Mouse (Mus musculus) gastrocnemius, postnatal 25 days (tissue): ENCODE measurements around the gene Dmrta1. TPM values are rescaled to one million over a fixed set of nuclear protein-coding genes. Genes with fewer than 3 reads are reported as not detected.
"Not testable (repeated sequence)": the region's sequence is repeated elsewhere in the genome, so short reads cannot be mapped to it uniquely, and the experiment has no call there.

Experiments
- DNase-seq: peaks from one replicate; pipeline ENCODE4 v3.0.0; 2022
- long read RNA-seq, 2 experiments: library from polyadenylated mRNA; stranded (forward); transcript quantifications; one replicate each; pipeline ENCODE4 v2.0.0; 2021
- total RNA-seq, 2 experiments: library from RNA; stranded (reverse); gene quantifications; 1 replicate in 1 of 2; 2 replicates in 1 of 2; pipeline ENCODE4 v1.2.3; 2021

Gene Dmrta1
- total RNA-seq: not detected
- long read RNA-seq, experiment 1: 0 reads
- long read RNA-seq, experiment 2: 0 reads

DNA sequence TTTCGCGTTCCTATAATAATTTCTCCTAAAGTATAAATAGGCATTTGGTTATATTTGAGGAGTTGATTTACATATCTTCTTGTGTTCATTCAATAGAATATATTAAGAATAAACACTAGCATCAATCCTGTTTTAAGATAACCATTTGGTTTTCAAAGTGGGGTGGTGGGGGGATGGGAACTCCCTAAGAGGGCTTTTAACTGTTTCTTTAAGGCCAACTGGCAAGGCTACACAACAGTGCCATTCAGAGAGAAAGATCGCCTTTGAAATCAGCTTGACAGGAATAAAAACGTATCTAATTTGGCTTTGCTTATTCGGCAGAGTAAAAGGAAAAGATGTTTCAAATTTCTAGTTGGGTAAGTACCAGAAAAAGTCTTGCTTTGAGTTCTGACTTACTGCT, at the start of gene Dmrta1:
Dmrta1 (plus strand) TSS at position 242 of the 400 bp plus-strand sequence.
- no peak for DNase-seq

GRCm38 (mm10) chr4:89630374-89631079, 48.7 kb upstream of the Dmrta1 start:
- no peak for DNase-seq

GRCm38 (mm10) chr4:89631560-89631959, 47.7 kb upstream of the Dmrta1 start:
- DNase-seq: no peak

GRCm38 (mm10) chr4:89638651-89639050, 40.6 kb upstream of the Dmrta1 start:
- DNase-seq: no peak

- no peak for DNase-seq
Observed at GRCm38 (mm10) chr4:89644235-89645115, 34.8 kb upstream of the Dmrta1 start.

DNA sequence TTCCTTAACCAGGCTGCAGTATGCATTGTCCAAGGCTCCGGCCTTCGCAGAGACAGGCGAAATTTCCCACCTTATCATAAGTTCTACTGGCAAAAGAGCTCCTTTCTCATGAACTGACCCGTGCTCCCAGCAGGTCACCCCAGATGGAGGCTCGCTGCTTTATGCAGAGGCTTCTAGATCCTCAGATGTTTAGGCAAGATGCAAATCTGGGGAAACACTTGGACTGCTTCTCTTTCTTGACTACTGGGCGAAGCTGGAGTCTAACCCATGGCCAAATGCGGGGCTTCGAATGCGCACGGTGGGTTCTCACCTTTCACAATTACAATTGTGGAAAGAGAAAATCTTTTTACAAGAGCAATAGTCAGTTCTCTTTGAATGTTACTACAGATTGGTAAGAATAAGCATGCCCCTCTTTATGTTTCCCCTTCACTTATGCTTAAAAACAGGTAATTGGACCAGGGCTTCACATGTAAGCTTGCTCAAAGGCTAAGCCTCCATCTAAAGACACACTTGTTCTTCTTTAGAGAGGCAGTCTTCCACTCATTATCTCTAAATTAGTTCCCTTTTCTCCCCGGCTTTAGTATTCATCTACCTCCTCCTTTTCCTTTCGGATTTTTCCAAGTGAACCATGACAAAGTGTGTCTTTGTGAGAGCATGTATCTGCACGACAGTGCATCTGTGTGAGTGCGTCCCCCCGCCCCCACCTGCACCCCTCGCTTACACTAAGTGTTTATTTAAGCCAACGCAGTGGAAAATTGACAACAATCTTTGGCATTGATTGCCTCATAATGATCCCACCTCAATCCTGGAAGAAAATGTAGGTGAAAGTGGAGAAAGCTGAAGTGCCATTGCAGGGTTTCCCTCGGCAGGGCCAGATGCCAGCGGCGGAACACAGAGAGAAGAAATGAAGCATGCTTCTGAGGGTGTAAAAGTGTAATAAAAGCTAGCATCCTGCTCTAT, 28.6 kb upstream of the Dmrta1 start:
- DNase-seq: no peak

DNA sequence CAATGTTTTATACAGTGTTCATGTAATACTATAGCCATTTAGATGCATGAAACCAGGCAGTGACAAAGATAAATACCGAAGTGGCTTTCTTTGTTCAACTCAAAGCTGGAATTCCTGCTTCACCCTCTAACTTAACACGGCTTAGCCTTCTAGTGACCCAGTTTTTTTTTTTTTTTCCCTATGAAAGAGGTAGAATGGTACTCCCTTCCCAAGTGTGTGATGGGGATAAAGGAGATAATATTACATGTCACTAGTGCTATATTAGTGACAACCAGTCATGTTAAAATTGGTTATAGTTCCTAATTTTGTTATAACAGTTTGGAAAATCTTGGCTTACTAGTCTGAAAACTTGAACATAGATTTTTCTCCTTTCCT, 27.9 kb upstream of the Dmrta1 start:
- DNase-seq: no peak

- DNase-seq: no peak
Observed at GRCm38 (mm10) chr4:89651779-89652178, 27.5 kb upstream of the Dmrta1 start.

- no peak for DNase-seq
Observed at GRCm38 (mm10) chr4:89663406-89663805, 15.8 kb upstream of the Dmrta1 start.

DNA sequence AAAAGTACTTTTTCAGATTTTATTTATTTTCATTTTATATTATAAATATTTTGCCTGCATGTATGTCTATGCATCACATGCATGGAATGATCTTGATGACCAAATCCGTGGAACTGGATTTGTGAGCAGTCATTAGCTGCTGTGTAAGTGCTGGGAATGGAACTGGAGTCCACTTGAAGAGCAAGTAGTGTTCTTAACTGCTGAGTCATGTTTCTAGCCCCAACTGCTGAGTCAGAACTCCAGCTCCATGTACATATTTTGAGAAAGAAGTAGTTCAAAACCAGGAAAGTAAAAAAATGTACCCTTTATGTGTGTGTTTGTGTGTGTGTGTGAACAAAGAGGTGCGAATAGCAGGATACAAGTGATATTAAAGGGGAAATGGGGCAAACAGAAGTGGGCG, 4.5 kb upstream of the Dmrta1 start:
- no peak for DNase-seq

DNA sequence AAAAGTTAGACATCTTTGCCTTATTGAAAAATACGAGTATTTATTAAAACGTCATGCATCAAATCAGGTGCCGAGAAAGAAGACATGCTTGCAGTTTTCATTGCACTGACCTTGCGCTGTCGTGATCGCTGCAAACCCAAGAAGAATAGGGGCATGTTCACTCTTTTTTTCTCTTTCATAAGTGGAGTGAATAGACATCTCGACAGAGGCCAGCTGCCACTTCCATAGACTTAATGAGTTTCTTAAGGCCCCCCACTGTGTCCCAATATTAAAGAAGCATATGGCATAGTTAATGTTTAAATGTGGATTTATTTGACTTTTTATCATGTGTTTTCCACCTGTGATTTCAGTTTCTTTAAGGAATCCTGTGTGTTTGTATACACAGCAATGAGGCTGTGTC, 1.3 kb upstream of the Dmrta1 start:
- DNase-seq: no peak

GRCm38 (mm10) chr4:89678713-89679112, 523 bp upstream of the Dmrta1 start:
- no peak for DNase-seq

GRCm38 (mm10) chr4:89687961-89688803, 8.9 kb downstream of the Dmrta1 start:
- DNase-seq: peak; percentile 15

GRCm38 (mm10) chr4:89688804-89689497, 9.7 kb downstream of the Dmrta1 start:
- DNase-seq: no peak

- DNase-seq: no peak
Observed at GRCm38 (mm10) chr4:89691936-89692335, 12.7 kb downstream of the Dmrta1 start.

DNA sequence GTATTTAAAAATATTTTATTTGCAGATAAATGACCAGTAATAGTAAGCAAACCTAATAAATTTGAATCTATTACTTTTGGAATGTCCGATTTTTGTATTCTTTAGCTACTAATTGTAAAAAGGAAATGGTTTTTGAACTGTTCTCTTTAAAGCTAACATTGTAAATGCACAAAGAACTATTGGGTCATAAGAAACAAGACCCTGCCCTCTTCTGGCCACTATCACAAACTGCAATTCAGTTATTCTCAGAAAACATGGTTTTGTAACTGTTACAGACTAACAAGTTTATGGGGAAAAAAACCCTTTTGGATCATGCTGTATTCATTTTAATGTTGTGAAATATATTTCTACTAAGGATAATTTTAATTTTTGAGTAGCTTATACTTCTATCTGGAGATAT, 13.5 kb downstream of the Dmrta1 start:
- DNase-seq: no peak

GRCm38 (mm10) chr4:89695589-89695988, 16.4 kb downstream of the Dmrta1 start:
- no peak for DNase-seq

DNA sequence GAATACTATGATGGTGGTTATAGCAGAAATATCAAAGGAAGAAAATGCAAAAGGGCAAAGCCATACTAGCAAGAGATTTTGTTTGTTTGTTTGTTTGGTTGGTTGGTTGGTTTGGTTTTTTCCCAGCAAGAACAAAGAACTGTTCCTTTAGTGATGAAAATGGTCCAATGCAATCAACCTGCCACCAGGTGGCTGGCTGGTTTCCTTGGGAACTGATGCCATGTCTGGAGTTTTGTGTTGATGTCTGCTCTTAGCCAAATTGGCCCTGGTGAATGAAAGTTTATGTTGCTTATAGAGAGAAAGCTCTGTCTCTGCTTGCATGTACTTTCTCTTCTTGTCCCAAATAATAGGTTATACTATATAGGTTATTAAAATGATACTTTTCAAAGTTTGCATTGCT, 18.7 kb downstream of the Dmrta1 start:
- no peak for DNase-seq

GRCm38 (mm10) chr4:89723526-89724190, 44.4 kb downstream of the Dmrta1 start:
- not testable (repeated sequence) for DNase-seq
